Comparison of ENCODE assay signal across 19 mouse cellular contexts in the genomic region with DNA sequence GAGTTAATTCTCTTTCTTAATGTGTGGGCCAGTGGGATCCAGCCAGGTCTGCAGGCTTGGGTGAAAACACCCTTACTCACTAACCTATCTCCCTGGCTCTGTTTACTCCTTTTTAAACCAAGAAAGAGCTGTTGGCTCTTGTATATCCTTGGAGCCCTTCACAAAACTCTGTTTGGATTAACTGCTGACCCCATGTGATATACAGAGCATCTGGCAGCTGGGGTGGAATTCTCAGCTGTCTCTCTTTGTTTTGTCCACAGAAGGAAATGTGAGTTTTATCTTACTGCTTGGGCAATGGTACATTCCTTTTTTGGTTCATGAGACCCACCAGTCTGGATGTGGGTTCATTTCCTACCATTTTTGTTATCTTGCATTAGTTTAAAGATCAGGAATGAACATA.
DNase-seq lines count a peak whose midpoint lies in the region; ATAC-seq and TF ChIP-seq lines count a peak whose summit lies in the region.
"Had no signal": no experiment of that assay in that cellular context is flagged by ENCODE, and none has a peak within 500 bp of the region (broad histone marks: within the 10 kb centered on the region; RNA-seq: fewer than 3 reads in every experiment).

No protein-coding gene starts in this region.

- peaks cover 17% of the 10 kb centered on the region for H3K4me1 ChIP-seq in kidney, postnatal 0 days (replicated peaks; ENCODE audit: insufficient read depth, low read length)
- H3K4me1 ChIP-seq in kidney, adult 2 months (ENCODE audit: control insufficient read depth, insufficient read depth, low read length): peaks cover 6% of the 10 kb centered on the region
- H3K4me1 ChIP-seq in intestine, embryonic 15.5 days (replicated peaks): peaks cover 12% of the 10 kb centered on the region
- H3K4me1 ChIP-seq in stomach, embryonic 15.5 days: peaks cover 39% of the 10 kb centered on the region
- H3K4me1 ChIP-seq: midbrain, embryonic 15.5 days had no signal

- ATAC-seq in kidney, postnatal 0 days (replicated peaks; ENCODE audit: low FRiP score, low read depth): no peak
- ATAC-seq in intestine, embryonic 15.5 days: 0 out of 2 replicates have a peak, but pooled peaks have one; percentile 33
- ATAC-seq in stomach, embryonic 15.5 days (ENCODE audit: insufficient read depth, low FRiP score, low read depth): peak; percentile 43; the same call in 1 of the 2 replicates
- ATAC-seq: midbrain, embryonic 15.5 days had no signal

- no peak overlapping the region for H3K4me3 ChIP-seq in kidney, postnatal 0 days (replicated peaks; ENCODE audit: low read depth, low read length)
- no peak overlapping the region for H3K4me3 ChIP-seq in kidney, adult 2 months (ENCODE audit: insufficient read depth, low read depth, low read length)
- no peak overlapping the region for H3K4me3 ChIP-seq in intestine, embryonic 15.5 days (replicated peaks)
- H3K4me3 ChIP-seq in stomach, embryonic 15.5 days (replicated peaks): no peak overlapping the region
- H3K4me3 ChIP-seq: embryonic facial prominence, embryonic 13.5 days; forebrain, embryonic 12.5 days; limb, embryonic 12.5 days; midbrain, embryonic 15.5 days had no signal

- TF ChIP-seq CTCF in kidney, postnatal 0 days (IDR thresholded peaks at IDR 0.05; ENCODE audit: low read depth): no peak
- no peak for TF ChIP-seq CTCF in kidney, adult 2 months (conservative IDR thresholded peaks at IDR 0.05; ENCODE audit: insufficient read depth, insufficient read length, low read depth, low read length)

- no peak overlapping the region for H3K9ac ChIP-seq in kidney, postnatal 0 days (ENCODE audit: low read depth, low read length)
- no peak overlapping the region for H3K9ac ChIP-seq in intestine, embryonic 15.5 days
- no peak overlapping the region for H3K9ac ChIP-seq in stomach, embryonic 15.5 days
- H3K9ac ChIP-seq: embryonic facial prominence, embryonic 13.5 days; forebrain, embryonic 12.5 days; limb, embryonic 12.5 days; midbrain, embryonic 15.5 days had no signal

- H3K9me3 ChIP-seq in kidney, postnatal 0 days (replicated peaks; ENCODE audit: low read length): no peaks in the 10 kb centered on the region
- H3K9me3 ChIP-seq in intestine, embryonic 15.5 days: no peaks in the 10 kb centered on the region
- H3K9me3 ChIP-seq in stomach, embryonic 15.5 days: no peaks in the 10 kb centered on the region
- H3K9me3 ChIP-seq: embryonic facial prominence, embryonic 13.5 days; forebrain, embryonic 12.5 days; limb, embryonic 12.5 days; midbrain, embryonic 15.5 days had no signal

- no peak overlapping the region for H3K27ac ChIP-seq in kidney, postnatal 0 days
- no peak overlapping the region for H3K27ac ChIP-seq in kidney, adult 2 months (ENCODE audit: insufficient read depth, low read depth, low read length)
- H3K27ac ChIP-seq in intestine, embryonic 15.5 days: peak overlapping the region; percentile 38; the same call in 1 of the 2 replicates
- H3K27ac ChIP-seq in stomach, embryonic 15.5 days: peak overlapping the region; percentile 42; the same call in 1 of the 2 replicates
- H3K27ac ChIP-seq: embryonic facial prominence, embryonic 13.5 days; forebrain, embryonic 12.5 days; limb, embryonic 12.5 days; macrophage; midbrain, embryonic 15.5 days had no signal

- no peak overlapping the region for H3K4me2 ChIP-seq in kidney, postnatal 0 days (ENCODE audit: low read length)
- no peak overlapping the region for H3K4me2 ChIP-seq in intestine, embryonic 15.5 days (replicated peaks)
- H3K4me2 ChIP-seq in stomach, embryonic 15.5 days: no peak overlapping the region
- H3K4me2 ChIP-seq: embryonic facial prominence, embryonic 13.5 days; forebrain, embryonic 12.5 days; limb, embryonic 12.5 days; midbrain, embryonic 15.5 days had no signal

- intact Hi-C loops in heart, postnatal 14 days (cut with DNase I): loop anchor here (1.0 to 10.0 kb wide), 2 partner anchors 183 to 419 kb away; no protein-coding TSS in a partner anchor
- intact Hi-C loops in left cerebral cortex, postnatal 10 days (cut with DNase I): loop anchor here (10.0 kb wide), 1 partner anchor 419 kb away; no protein-coding TSS in a partner anchor

- no peak for TF ChIP-seq POLR2A in kidney, adult 2 months (IDR thresholded peaks at IDR 0.05; ENCODE audit: low read depth, low read length)

- peak; percentile 91 for DNase-seq in heart, adult 11 months
- no peak for DNase-seq in heart, postnatal 14 days
- DNase-seq in kidney, postnatal 0 days (ENCODE audit: low spot score): peak; percentile 29
- no peak for DNase-seq in kidney, adult 2 months
- DNase-seq in T-cell, adult 2 months (ENCODE audit: low spot score): no peak
- DNase-seq in left cerebral cortex, postnatal 10 days (ENCODE audit: extremely low spot score in 1 of 2, low spot score in 2 of 2): no peak
- DNase-seq: adrenal gland, postnatal 14 days; cerebellum, postnatal 36 days; kidney, postnatal 4 days; layer of hippocampus, postnatal 36 days; right cerebral cortex, postnatal 4 days; thymus, postnatal 25 days had no signal

- H3K27me3 ChIP-seq in kidney, postnatal 0 days (ENCODE audit: insufficient read depth, low read length): no peaks in the 10 kb centered on the region
- no peaks in the 10 kb centered on the region for H3K27me3 ChIP-seq in kidney, adult 2 months (replicated peaks; ENCODE audit: control insufficient read depth, insufficient read depth, low read length)
- no peaks in the 10 kb centered on the region for H3K27me3 ChIP-seq in intestine, embryonic 15.5 days (replicated peaks)
- H3K27me3 ChIP-seq in stomach, embryonic 15.5 days (replicated peaks): no peaks in the 10 kb centered on the region
- H3K27me3 ChIP-seq: embryonic facial prominence, embryonic 13.5 days; forebrain, embryonic 12.5 days; limb, embryonic 12.5 days; midbrain, embryonic 15.5 days had no signal

- H3K36me3 ChIP-seq in kidney, postnatal 0 days (ENCODE audit: insufficient read depth, low read length): no peaks in the 10 kb centered on the region
- no peaks in the 10 kb centered on the region for H3K36me3 ChIP-seq in kidney, adult 2 months (ENCODE audit: control insufficient read depth, insufficient read depth, low read length)
- H3K36me3 ChIP-seq in intestine, embryonic 15.5 days: no peaks in the 10 kb centered on the region
- H3K36me3 ChIP-seq in stomach, embryonic 15.5 days: no peaks in the 10 kb centered on the region
- H3K36me3 ChIP-seq: embryonic facial prominence, embryonic 13.5 days; forebrain, embryonic 12.5 days; limb, embryonic 12.5 days; midbrain, embryonic 15.5 days had no signal

Comparison
In these comparisons a context has a peak if more than half of its experiments do, and no peak if none do; other contexts are left out.
1. DNase-seq: peak in heart, adult 11 months (single experiment) and kidney, postnatal 0 days (single experiment); none in heart, postnatal 14 days (0 of 2), kidney, adult 2 months (single experiment), T-cell, adult 2 months (single experiment) and left cerebral cortex, postnatal 10 days (0 of 2).
2. H3K27ac ChIP-seq: peak in intestine, embryonic 15.5 days (single experiment) and stomach, embryonic 15.5 days (single experiment); none in kidney, postnatal 0 days (single experiment) and kidney, adult 2 months (single experiment).